Mouse (Mus musculus): Measurements from ENCODE around the gene Smco2. TPM values are rescaled to one million over a fixed set of nuclear protein-coding genes. Genes with fewer than 3 reads are reported as not detected.

Smco2 gene
- polyA plus RNA-seq, 1 experiment from 2014 or later: not detected

- no peak overlapping the region for H3K27ac ChIP-seq (replicated peaks; ENCODE audit: low read depth, low read length)
- H3K4me2 ChIP-seq (ENCODE audit: low read length): no peak overlapping the region
- WGBS: 84% methylated on average over 4 of the region's 4 CpGs
- H3K27me3 ChIP-seq (ENCODE audit: control insufficient read depth, insufficient read depth, low read length): no peaks in the 10 kb centered on the region
- no peak overlapping the region for H3K4me3 ChIP-seq (replicated peaks; ENCODE audit: low read depth, low read length)
- no peaks in the 10 kb centered on the region for H3K4me1 ChIP-seq (ENCODE audit: control insufficient read depth, insufficient read depth, low read length)
- H3K36me3 ChIP-seq (ENCODE audit: control insufficient read depth, insufficient read depth, low read length): no peaks in the 10 kb centered on the region
- no peak for ATAC-seq (ENCODE audit: low FRiP score, low TSS enrichment)
- DNase-seq: no peak
- H3K9ac ChIP-seq (replicated peaks; ENCODE audit: low read length): no peak overlapping the region
- H3K9me3 ChIP-seq (ENCODE audit: control insufficient read depth, low read length): no peaks in the 10 kb centered on the region
These were observed 15.8 kb downstream of the Smco2 start for GRCm38 (mm10) chr6:146865701-146866100.

- Histone ChIP-seq H3K36me3 (ENCODE audit: control insufficient read depth, insufficient read depth, low read length) (no peaks in the 10 kb centered on the region), H3K27ac (replicated peaks; ENCODE audit: low read depth, low read length) (no peak overlapping the region), H3K9me3 (ENCODE audit: control insufficient read depth, low read length) (0 out of 2 replicates have a peak, but pooled peaks cover 3% of the 10 kb centered on the region), H3K4me2 (ENCODE audit: low read length) (no peak overlapping the region), H3K4me3 (replicated peaks; ENCODE audit: low read depth, low read length) (no peak overlapping the region), H3K27me3 (ENCODE audit: control insufficient read depth, insufficient read depth, low read length) (no peaks in the 10 kb centered on the region), H3K4me1 (ENCODE audit: control insufficient read depth, insufficient read depth, low read length) (no peaks in the 10 kb centered on the region), H3K9ac (replicated peaks; ENCODE audit: low read length) (no peak overlapping the region)
- WGBS: 96% methylated on average over 4 of the region's 4 CpGs
- ATAC-seq (ENCODE audit: low FRiP score, low TSS enrichment) (no peak), DNase-seq (no peak)
These were observed 22.1 kb downstream of the Smco2 start for GRCm38 (mm10) chr6:146871975-146872374.

- H3K9ac ChIP-seq (replicated peaks; ENCODE audit: low read length): no peak overlapping the region
- H3K27me3 ChIP-seq (ENCODE audit: control insufficient read depth, insufficient read depth, low read length): no peaks in the 10 kb centered on the region
- H3K4me1 ChIP-seq (ENCODE audit: control insufficient read depth, insufficient read depth, low read length): no peaks in the 10 kb centered on the region
- H3K4me2 ChIP-seq (ENCODE audit: low read length): no peak overlapping the region
- no peak overlapping the region for H3K27ac ChIP-seq (replicated peaks; ENCODE audit: low read depth, low read length)
- 63% methylated on average over 6 of the region's 6 CpGs for WGBS
- ATAC-seq (ENCODE audit: low FRiP score, low TSS enrichment): no peak
- no peaks in the 10 kb centered on the region for H3K36me3 ChIP-seq (ENCODE audit: control insufficient read depth, insufficient read depth, low read length)
- no peak overlapping the region for H3K4me3 ChIP-seq (replicated peaks; ENCODE audit: low read depth, low read length)
- peaks cover 7% of the 10 kb centered on the region; the same call in 1 of the 2 replicates for H3K9me3 ChIP-seq (ENCODE audit: control insufficient read depth, low read length)
- DNase-seq: no peak
These were observed 24.5 kb downstream of the Smco2 start for GRCm38 (mm10) chr6:146874415-146874814.

GRCm38 (mm10) chr6:146876820-146877219, 26.9 kb downstream of the Smco2 start:
- WGBS: 92% methylated on average over 2 of the region's 2 CpGs
- ATAC-seq (ENCODE audit: low FRiP score, low TSS enrichment) (no peak), DNase-seq (no peak)

GRCm38 (mm10) chr6:146877425-146878045, 27.6 kb downstream of the Smco2 start:
- Histone ChIP-seq H3K4me2 (ENCODE audit: low read length) (no peak overlapping the region), H3K9me3 (ENCODE audit: control insufficient read depth, low read length) (peaks cover 7% of the 10 kb centered on the region; the same call in 1 of the 2 replicates), H3K4me1 (ENCODE audit: control insufficient read depth, insufficient read depth, low read length) (no peaks in the 10 kb centered on the region), H3K36me3 (ENCODE audit: control insufficient read depth, insufficient read depth, low read length) (no peaks in the 10 kb centered on the region), H3K4me3 (replicated peaks; ENCODE audit: low read depth, low read length) (no peak overlapping the region), H3K27me3 (ENCODE audit: control insufficient read depth, insufficient read depth, low read length) (no peaks in the 10 kb centered on the region), H3K9ac (replicated peaks; ENCODE audit: low read length) (no peak overlapping the region), H3K27ac (replicated peaks; ENCODE audit: low read depth, low read length) (no peak overlapping the region)
- WGBS: 88% methylated on average over 12 of the region's 12 CpGs
- DNase-seq: no peak
- ATAC-seq (ENCODE audit: low FRiP score, low TSS enrichment): no peak

More at GRCm38 (mm10) chr6:146876820-146877219, 26.9 kb downstream of the Smco2 start:
- H3K4me3 ChIP-seq (replicated peaks; ENCODE audit: low read depth, low read length): no peak overlapping the region
- no peak overlapping the region for H3K9ac ChIP-seq (replicated peaks; ENCODE audit: low read length)
- H3K36me3 ChIP-seq (ENCODE audit: control insufficient read depth, insufficient read depth, low read length): no peaks in the 10 kb centered on the region
- no peak overlapping the region for H3K27ac ChIP-seq (replicated peaks; ENCODE audit: low read depth, low read length)
- H3K27me3 ChIP-seq (ENCODE audit: control insufficient read depth, insufficient read depth, low read length): no peaks in the 10 kb centered on the region
- peaks cover 7% of the 10 kb centered on the region; the same call in 1 of the 2 replicates for H3K9me3 ChIP-seq (ENCODE audit: control insufficient read depth, low read length)
- no peak overlapping the region for H3K4me2 ChIP-seq (ENCODE audit: low read length)
- no peaks in the 10 kb centered on the region for H3K4me1 ChIP-seq (ENCODE audit: control insufficient read depth, insufficient read depth, low read length)

- no peak for DNase-seq
- Histone ChIP-seq H3K4me3 (replicated peaks; ENCODE audit: low read depth, low read length) (no peak overlapping the region), H3K9me3 (ENCODE audit: control insufficient read depth, low read length) (peaks cover 7% of the 10 kb centered on the region; the same call in 1 of the 2 replicates), H3K27ac (replicated peaks; ENCODE audit: low read depth, low read length) (no peak overlapping the region), H3K4me2 (ENCODE audit: low read length) (no peak overlapping the region), H3K27me3 (ENCODE audit: control insufficient read depth, insufficient read depth, low read length) (no peaks in the 10 kb centered on the region), H3K36me3 (ENCODE audit: control insufficient read depth, insufficient read depth, low read length) (no peaks in the 10 kb centered on the region), H3K9ac (replicated peaks; ENCODE audit: low read length) (no peak overlapping the region), H3K4me1 (ENCODE audit: control insufficient read depth, insufficient read depth, low read length) (no peaks in the 10 kb centered on the region)
- WGBS: 70% methylated on average over 10 of the region's 10 CpGs
- ATAC-seq (ENCODE audit: low FRiP score, low TSS enrichment): no peak
These were observed 29.0 kb downstream of the Smco2 start for GRCm38 (mm10) chr6:146878926-146879325.

- no peak for DNase-seq
- peaks cover 7% of the 10 kb centered on the region; the same call in 1 of the 2 replicates for H3K9me3 ChIP-seq (ENCODE audit: control insufficient read depth, low read length)
- 90% methylated on average over 9 of the region's 9 CpGs for WGBS
- no peak overlapping the region for H3K27ac ChIP-seq (replicated peaks; ENCODE audit: low read depth, low read length)
- no peak overlapping the region for H3K4me2 ChIP-seq (ENCODE audit: low read length)
- H3K27me3 ChIP-seq (ENCODE audit: control insufficient read depth, insufficient read depth, low read length): no peaks in the 10 kb centered on the region
- no peak overlapping the region for H3K4me3 ChIP-seq (replicated peaks; ENCODE audit: low read depth, low read length)
- H3K4me1 ChIP-seq (ENCODE audit: control insufficient read depth, insufficient read depth, low read length): no peaks in the 10 kb centered on the region
- no peak for ATAC-seq (ENCODE audit: low FRiP score, low TSS enrichment)
- no peak overlapping the region for H3K9ac ChIP-seq (replicated peaks; ENCODE audit: low read length)
- H3K36me3 ChIP-seq (ENCODE audit: control insufficient read depth, insufficient read depth, low read length): no peaks in the 10 kb centered on the region
These were observed 30.0 kb downstream of the Smco2 start for GRCm38 (mm10) chr6:146879856-146880255.

GRCm38 (mm10) chr6:146880296-146880695, 30.4 kb downstream of the Smco2 start:
- no peak for DNase-seq
- no peak overlapping the region for H3K4me2 ChIP-seq (ENCODE audit: low read length)
- no peak overlapping the region for H3K9ac ChIP-seq (replicated peaks; ENCODE audit: low read length)
- H3K4me3 ChIP-seq (replicated peaks; ENCODE audit: low read depth, low read length): no peak overlapping the region
- ATAC-seq (ENCODE audit: low FRiP score, low TSS enrichment): no peak
- WGBS: 82% methylated on average over 4 of the region's 4 CpGs
- H3K27me3 ChIP-seq (ENCODE audit: control insufficient read depth, insufficient read depth, low read length): no peaks in the 10 kb centered on the region
- H3K4me1 ChIP-seq (ENCODE audit: control insufficient read depth, insufficient read depth, low read length): no peaks in the 10 kb centered on the region
- no peak overlapping the region for H3K27ac ChIP-seq (replicated peaks; ENCODE audit: low read depth, low read length)
- peaks cover 7% of the 10 kb centered on the region; the same call in 1 of the 2 replicates for H3K9me3 ChIP-seq (ENCODE audit: control insufficient read depth, low read length)
- H3K36me3 ChIP-seq (ENCODE audit: control insufficient read depth, insufficient read depth, low read length): no peaks in the 10 kb centered on the region

Data from midbrain, embryonic 14.5 days (tissue).